Mouse (Mus musculus): ENCODE measurements around the gene Ccdc38.

GRCm38 (mm10) chr10:93515927-93516326 is 24.5 kb upstream of the Ccdc38 start:
- TF ChIP-seq CTCF (IDR thresholded peaks at IDR 0.05; ENCODE audit: low read depth, low read length) = no peak
- TF ChIP-seq POLR2A (IDR thresholded peaks at IDR 0.05; ENCODE audit: extremely low read depth, insufficient read depth, low read length) = no peak
